Mouse (Mus musculus) megakaryocyte, embryonic 14.5 days (primary cell): ENCODE measurements at regions not wholly inside any gene's neighbourhood (a gene's known extent, or its start where the extent isn't known, plus 50 kb on each side); places are given as distances from the start of the nearest gene placed in this dataset.

Source experiments
- FLI1 ChIP-seq: IDR thresholded peaks from 2 replicates; pipeline ENCODE4 v1.6.1; 2012; ENCODE audit warnings: low read length, inconsistent platforms, mixed read lengths
- GATA1 ChIP-seq: IDR thresholded peaks from 3 replicates; pipeline ENCODE4 v1.6.1; 2012; ENCODE audit warnings: mixed read lengths, low read length, inconsistent platforms, borderline replicate concordance

DNA sequence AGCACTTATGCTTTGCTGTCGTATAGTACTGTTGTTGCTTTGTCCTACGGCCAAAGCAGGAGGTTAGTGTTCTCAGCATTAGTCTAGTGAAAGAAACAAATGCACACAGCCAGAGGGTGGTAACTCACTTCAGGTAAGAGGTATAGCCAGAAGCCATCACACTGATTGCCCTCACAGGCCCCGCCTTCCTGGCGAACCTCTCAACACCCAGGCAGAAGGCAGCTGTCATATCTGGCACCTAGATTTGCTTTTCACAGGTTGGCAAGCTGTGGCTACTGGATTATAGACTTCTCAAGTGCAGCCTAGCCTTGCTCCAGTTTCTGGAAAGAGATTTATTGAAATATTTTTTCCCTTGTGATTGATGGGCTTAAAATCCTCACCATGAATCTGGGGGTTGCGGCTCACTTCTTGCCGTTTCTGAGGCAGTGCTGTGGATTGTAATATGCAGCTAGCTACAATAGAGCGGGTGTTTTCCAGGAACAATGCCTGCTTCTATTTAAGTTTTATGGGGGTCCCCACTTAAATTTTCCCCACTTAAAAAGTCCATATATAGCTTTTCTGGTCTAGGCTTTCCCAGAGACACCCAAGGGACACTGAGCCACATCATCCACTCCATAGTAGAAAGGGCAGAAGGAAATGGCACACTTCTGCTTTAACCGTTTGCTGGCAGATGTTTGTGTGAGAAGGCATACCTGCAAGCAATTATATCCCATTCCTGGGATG lies 109.1 kb upstream of the Tmc3 start:
- TF ChIP-seq FLI1, result no peak
- TF ChIP-seq GATA1, result no peak
